Mouse (Mus musculus) urinary bladder, adult 18-20 months (tissue): ENCODE data around the gene Atp2b4.

Source experiments
- DNase-seq, 2 experiments: peaks; one replicate each; pipeline ENCODE4 v3.0.0; 2022; ENCODE audit warnings: low spot score in 2 of 2, mixed read lengths in 2 of 2

Gene Atp2b4

DNA sequence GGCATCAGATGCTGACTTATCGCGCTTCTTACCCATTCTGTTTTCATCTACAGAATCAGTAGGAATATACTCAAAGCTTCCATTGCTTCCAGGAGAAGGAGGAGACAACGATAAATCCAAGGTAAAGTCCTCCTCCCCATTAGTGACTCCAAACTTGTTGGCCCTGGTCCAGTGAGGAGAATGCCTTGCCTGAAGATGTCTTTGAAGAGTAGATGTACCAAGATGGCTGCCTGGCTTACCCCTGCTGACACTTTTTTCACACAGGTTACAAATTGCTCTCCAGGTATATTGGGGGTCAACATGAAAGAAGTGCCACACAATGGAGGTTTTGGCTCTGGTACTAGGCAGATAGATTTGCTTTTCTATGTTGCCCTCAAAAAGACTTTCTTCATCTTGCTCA, 142.0 kb downstream of the Atp2b4 start:
- no peak for DNase-seq

- no peak for DNase-seq
Measured at GRCm38 (mm10) chr1:133656811-133657210, 144.0 kb downstream of the Atp2b4 start.

- no peak for DNase-seq
Measured at GRCm38 (mm10) chr1:133653033-133653432, 147.8 kb downstream of the Atp2b4 start.

DNA sequence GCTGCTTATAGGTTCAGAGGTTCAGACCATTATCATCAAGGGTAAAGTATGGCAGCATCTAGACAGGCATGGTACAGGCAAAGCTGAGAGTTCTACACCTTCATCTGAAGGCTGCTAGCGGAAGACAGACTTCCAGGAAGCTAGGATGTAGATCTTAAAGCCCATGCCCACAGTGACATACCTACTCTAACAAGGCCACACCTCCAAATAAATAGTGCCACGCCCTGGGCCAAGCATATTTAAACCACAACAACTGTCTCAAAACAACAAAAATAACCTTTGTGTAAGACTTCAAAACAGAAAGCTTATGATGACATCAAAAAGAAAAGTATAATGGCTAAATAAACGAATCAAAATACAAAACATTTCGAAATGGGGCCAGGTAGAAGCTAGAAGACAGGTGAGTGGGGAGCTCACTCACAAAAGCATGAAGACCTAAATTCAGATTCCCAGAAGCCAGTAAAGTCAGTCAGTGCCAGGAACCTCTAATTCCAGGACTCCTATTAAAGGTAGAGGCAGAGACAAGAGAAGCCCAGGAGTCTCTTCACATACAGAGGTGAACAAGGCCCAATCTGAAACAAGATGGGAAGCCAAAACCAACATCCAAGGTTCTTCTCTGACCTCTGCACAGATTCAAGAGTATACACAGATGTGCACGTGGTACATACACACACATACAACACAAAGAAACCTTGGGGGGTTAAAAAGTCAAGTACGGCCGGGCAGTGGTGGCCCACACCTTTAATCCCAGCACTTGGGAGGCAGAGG, 150.4 kb downstream of the Atp2b4 start:
- no peak for DNase-seq
